Mouse (Mus musculus): ENCODE data around the gene B4galt7. TPM values are rescaled to one million over a fixed set of nuclear protein-coding genes. Genes with fewer than 3 reads are reported as not detected.

Gene B4galt7
- polyA plus RNA-seq, 1 experiment from 2014 or later, result 22.1 TPM

- WGBS, result 94% methylated on average over 12 of the region's 12 CpGs
- no peaks in the 10 kb centered on the region; the same call in 1 of the 2 replicates for H3K4me1 ChIP-seq (ENCODE audit: insufficient read depth)
- TF ChIP-seq CTCF (IDR thresholded peaks at IDR 0.05; ENCODE audit: low read depth), result no peak
- H3K9ac ChIP-seq, result no peak overlapping the region
- H3K9me3 ChIP-seq (ENCODE audit: low read depth, low read length), result no peaks in the 10 kb centered on the region
- no peak overlapping the region for H3K4me3 ChIP-seq (ENCODE audit: low read depth, low read length)
- H3K27ac ChIP-seq (ENCODE audit: low read depth), result no peak overlapping the region
- no peak overlapping the region for H3K4me2 ChIP-seq
- no peaks in the 10 kb centered on the region for H3K27me3 ChIP-seq (ENCODE audit: insufficient read depth, low read length)
- no peak for DNase-seq
- peaks cover 41% of the 10 kb centered on the region for H3K36me3 ChIP-seq (ENCODE audit: insufficient read depth)
- ATAC-seq (ENCODE audit: insufficient read depth), result no peak
These were observed 2.9 kb upstream of the B4galt7 start for GRCm38 (mm10) chr13:55596802-55597201.

GRCm38 (mm10) chr13:55600657-55601056 lies 961 bp downstream of the B4galt7 start:
- 13% methylated on average over 9 of the region's 9 CpGs for WGBS
- Histone ChIP-seq H3K9me3 (ENCODE audit: low read depth, low read length) (no peaks in the 10 kb centered on the region), H3K4me1 (ENCODE audit: insufficient read depth) (no peaks in the 10 kb centered on the region; the same call in 1 of the 2 replicates), H3K4me3 (ENCODE audit: low read depth, low read length) (peak overlapping the region; percentile 89), H3K9ac (peak overlapping the region; percentile 81), H3K27ac (ENCODE audit: low read depth) (no peak overlapping the region), H3K36me3 (ENCODE audit: insufficient read depth) (peaks cover 29% of the 10 kb centered on the region), H3K27me3 (ENCODE audit: insufficient read depth, low read length) (no peaks in the 10 kb centered on the region), H3K4me2 (peak overlapping the region; percentile 74)
- TF ChIP-seq CTCF (IDR thresholded peaks at IDR 0.05; ENCODE audit: low read depth), result no peak
- DNase-seq (peak; percentile 21), ATAC-seq (ENCODE audit: insufficient read depth) (no peak)

GRCm38 (mm10) chr13:55601611-55602010 lies 1.9 kb downstream of the B4galt7 start:
- Histone ChIP-seq H3K9ac (no peak overlapping the region), H3K4me2 (no peak overlapping the region), H3K36me3 (ENCODE audit: insufficient read depth) (peaks cover 29% of the 10 kb centered on the region), H3K4me1 (ENCODE audit: insufficient read depth) (no peaks in the 10 kb centered on the region; the same call in 1 of the 2 replicates), H3K27ac (ENCODE audit: low read depth) (no peak overlapping the region), H3K9me3 (ENCODE audit: low read depth, low read length) (no peaks in the 10 kb centered on the region), H3K4me3 (ENCODE audit: low read depth, low read length) (no peak overlapping the region), H3K27me3 (ENCODE audit: insufficient read depth, low read length) (no peaks in the 10 kb centered on the region)
- WGBS, result 4% methylated on average over 3 of the region's 3 CpGs
- DNase-seq, result peak; percentile 93
- peak; percentile 96 for TF ChIP-seq CTCF (IDR thresholded peaks at IDR 0.05; ENCODE audit: low read depth)
- no peak for ATAC-seq (ENCODE audit: insufficient read depth)

GRCm38 (mm10) chr13:55604606-55605005 lies 4.9 kb downstream of the B4galt7 start:
- no peaks in the 10 kb centered on the region; the same call in 1 of the 2 replicates for H3K4me1 ChIP-seq (ENCODE audit: insufficient read depth)
- H3K36me3 ChIP-seq (ENCODE audit: insufficient read depth), result peaks cover 38% of the 10 kb centered on the region
- H3K27me3 ChIP-seq (ENCODE audit: insufficient read depth, low read length), result no peaks in the 10 kb centered on the region
- H3K4me2 ChIP-seq, result no peak overlapping the region
- ATAC-seq (ENCODE audit: insufficient read depth), result no peak
- TF ChIP-seq CTCF (IDR thresholded peaks at IDR 0.05; ENCODE audit: low read depth), result no peak
- no peaks in the 10 kb centered on the region for H3K9me3 ChIP-seq (ENCODE audit: low read depth, low read length)
- DNase-seq, result no peak
- H3K4me3 ChIP-seq (ENCODE audit: low read depth, low read length), result no peak overlapping the region
- H3K9ac ChIP-seq, result no peak overlapping the region
- no peak overlapping the region for H3K27ac ChIP-seq (ENCODE audit: low read depth)
- WGBS, result 84% methylated on average over 3 of the region's 3 CpGs

GRCm38 (mm10) chr13:55606899-55607623 lies 7.4 kb downstream of the B4galt7 start:
- ATAC-seq (ENCODE audit: insufficient read depth) (no peak), DNase-seq (no peak)
- Histone ChIP-seq H3K4me1 (ENCODE audit: insufficient read depth) (no peaks in the 10 kb centered on the region), H3K27me3 (ENCODE audit: insufficient read depth, low read length) (no peaks in the 10 kb centered on the region), H3K9ac (no peak overlapping the region), H3K4me2 (no peak overlapping the region), H3K36me3 (ENCODE audit: insufficient read depth) (peaks cover 54% of the 10 kb centered on the region), H3K27ac (ENCODE audit: low read depth) (no peak overlapping the region), H3K9me3 (ENCODE audit: low read depth, low read length) (no peaks in the 10 kb centered on the region), H3K4me3 (ENCODE audit: low read depth, low read length) (no peak overlapping the region)
- 74% methylated on average over 10 of the region's 10 CpGs for WGBS
- no peak for TF ChIP-seq CTCF (IDR thresholded peaks at IDR 0.05; ENCODE audit: low read depth)

- Histone ChIP-seq H3K4me2 (no peak overlapping the region), H3K4me3 (ENCODE audit: low read depth, low read length) (no peak overlapping the region), H3K9me3 (ENCODE audit: low read depth, low read length) (no peaks in the 10 kb centered on the region), H3K4me1 (ENCODE audit: insufficient read depth) (no peaks in the 10 kb centered on the region), H3K27ac (ENCODE audit: low read depth) (no peak overlapping the region), H3K9ac (no peak overlapping the region), H3K36me3 (ENCODE audit: insufficient read depth) (peaks cover 54% of the 10 kb centered on the region), H3K27me3 (ENCODE audit: insufficient read depth, low read length) (no peaks in the 10 kb centered on the region)
- DNase-seq, result no peak
- no peak for ATAC-seq (ENCODE audit: insufficient read depth)
- 94% methylated on average over 2 of the region's 2 CpGs for WGBS
- no peak for TF ChIP-seq CTCF (IDR thresholded peaks at IDR 0.05; ENCODE audit: low read depth)
These were observed 7.9 kb downstream of the B4galt7 start for GRCm38 (mm10) chr13:55607624-55608006.

- ATAC-seq (ENCODE audit: insufficient read depth) (no peak), DNase-seq (no peak)
- Histone ChIP-seq H3K4me3 (ENCODE audit: low read depth, low read length) (no peak overlapping the region), H3K9me3 (ENCODE audit: low read depth, low read length) (no peaks in the 10 kb centered on the region), H3K9ac (no peak overlapping the region), H3K4me2 (no peak overlapping the region), H3K27ac (ENCODE audit: low read depth) (no peak overlapping the region), H3K36me3 (ENCODE audit: insufficient read depth) (peaks cover 38% of the 10 kb centered on the region), H3K27me3 (ENCODE audit: insufficient read depth, low read length) (no peaks in the 10 kb centered on the region), H3K4me1 (ENCODE audit: insufficient read depth) (no peaks in the 10 kb centered on the region)
- no peak for TF ChIP-seq CTCF (IDR thresholded peaks at IDR 0.05; ENCODE audit: low read depth)
- WGBS, result 82% methylated on average over 7 of the region's 7 CpGs
These were observed 12.3 kb downstream of the B4galt7 start for GRCm38 (mm10) chr13:55611996-55612395.
